Mouse (Mus musculus): Measurements from ENCODE around the gene Rpgrip1l. TPM values are rescaled to one million over a fixed set of nuclear protein-coding genes. Genes with fewer than 3 reads are reported as not detected.

Rpgrip1l gene
- total RNA-seq, 4 experiments from 2014 or later, result 20.9 to 27.3 (median 23.2) TPM

DNA sequence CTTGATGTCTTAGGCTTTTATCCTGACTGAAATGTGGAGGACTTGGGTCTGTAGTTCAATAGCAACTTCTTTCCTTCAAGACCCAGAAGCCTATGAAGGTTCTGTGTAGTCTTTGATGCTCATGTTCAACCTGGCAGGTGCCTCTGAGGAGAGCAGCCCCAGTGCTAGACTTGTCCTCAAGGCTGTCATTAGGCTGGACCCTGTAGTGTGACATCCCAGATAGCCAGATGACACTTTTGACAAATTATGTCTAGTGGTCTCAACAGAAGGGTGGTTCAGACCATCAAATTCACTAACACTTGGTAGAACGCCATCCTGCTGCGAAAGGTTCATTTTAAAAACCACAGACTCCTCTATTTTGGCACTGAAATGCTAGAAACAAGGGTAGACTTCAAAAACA lies 100.1 kb downstream of the Rpgrip1l start:
- DNase-seq (ENCODE audit: low spot score in 2 of 2), result no peak

DNA sequence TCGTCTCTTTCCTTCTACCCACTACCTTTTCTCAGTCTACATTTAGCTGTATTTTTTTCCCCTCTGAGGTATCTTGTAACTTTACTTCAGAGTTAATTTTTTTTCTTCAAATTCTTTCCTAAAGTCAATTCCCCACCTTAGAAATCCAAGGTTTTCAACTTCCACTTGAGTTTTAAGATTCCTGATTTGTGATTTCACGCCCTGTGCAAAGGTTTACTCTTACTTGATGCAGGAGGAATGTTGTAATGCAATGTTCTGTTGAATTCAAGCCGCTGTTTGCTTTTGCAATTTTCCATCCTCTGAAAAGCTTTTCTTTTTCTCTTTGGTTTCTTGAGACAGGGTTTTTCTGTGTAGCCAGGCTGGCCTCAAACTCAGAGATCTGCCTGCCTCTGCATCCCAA lies 103.4 kb downstream of the Rpgrip1l start:
- no peak for DNase-seq (ENCODE audit: low spot score in 2 of 2)

DNA sequence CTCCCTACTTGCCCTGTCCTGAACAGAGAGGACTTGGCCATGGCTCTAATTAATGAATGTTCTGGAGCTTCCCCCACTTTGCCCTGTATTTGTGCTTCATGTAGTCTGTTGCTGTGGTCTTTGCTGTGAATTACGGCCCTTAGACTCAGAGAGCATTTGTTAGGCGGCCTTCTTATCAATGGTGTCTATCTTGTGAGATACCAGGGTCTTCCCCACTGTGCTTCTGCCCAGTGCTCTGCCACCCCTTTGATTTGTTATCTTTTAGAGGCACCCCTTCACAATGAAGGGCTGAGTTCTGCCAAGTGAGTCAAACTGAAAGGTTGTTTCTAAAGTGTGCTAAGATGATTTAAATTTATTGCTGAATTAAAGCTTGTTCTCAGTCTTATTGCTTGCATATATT lies 105.4 kb downstream of the Rpgrip1l start:
- DNase-seq (ENCODE audit: low spot score in 2 of 2), result no peak

DNA sequence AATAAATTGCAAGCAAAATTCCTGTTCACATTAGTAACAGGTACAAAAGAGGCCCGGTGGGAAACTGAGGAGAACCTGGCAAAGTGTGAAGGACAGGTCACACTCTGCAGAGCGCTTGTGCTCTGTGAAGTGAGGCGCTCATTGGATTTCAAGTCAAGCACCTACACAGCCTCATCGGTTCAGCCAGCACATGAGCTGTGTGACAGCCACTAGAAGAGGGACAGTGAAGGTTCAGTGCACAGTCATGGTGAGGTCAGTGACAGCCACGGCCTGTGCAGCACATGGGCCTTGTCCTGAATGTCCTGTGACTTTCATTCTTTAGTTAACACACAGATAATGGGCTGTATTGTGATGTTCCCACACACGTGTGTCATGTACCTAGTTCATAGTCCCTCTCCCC lies 107.2 kb downstream of the Rpgrip1l start:
- no peak for DNase-seq (ENCODE audit: low spot score in 2 of 2)

DNA sequence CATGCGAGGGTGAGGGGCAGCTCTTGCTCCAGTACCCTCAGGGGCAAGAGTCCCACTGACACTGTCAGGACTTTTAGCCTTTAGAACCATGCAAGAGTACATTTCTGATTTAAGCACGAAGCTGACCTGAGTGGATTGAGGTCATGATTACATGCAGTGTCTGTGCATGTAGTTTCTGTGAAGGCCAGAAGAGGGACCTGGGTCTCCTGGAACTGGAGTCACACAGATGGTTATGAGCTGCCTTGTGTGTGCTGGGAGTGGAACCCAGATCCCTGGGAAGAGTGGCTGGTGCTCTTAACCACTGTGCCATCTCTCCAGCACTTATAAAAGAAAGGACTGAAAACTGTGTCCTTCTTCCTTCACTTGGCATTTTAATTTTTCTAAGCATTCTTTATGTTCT lies 111.9 kb downstream of the Rpgrip1l start:
- DNase-seq (ENCODE audit: low spot score in 2 of 2), result no peak

DNA sequence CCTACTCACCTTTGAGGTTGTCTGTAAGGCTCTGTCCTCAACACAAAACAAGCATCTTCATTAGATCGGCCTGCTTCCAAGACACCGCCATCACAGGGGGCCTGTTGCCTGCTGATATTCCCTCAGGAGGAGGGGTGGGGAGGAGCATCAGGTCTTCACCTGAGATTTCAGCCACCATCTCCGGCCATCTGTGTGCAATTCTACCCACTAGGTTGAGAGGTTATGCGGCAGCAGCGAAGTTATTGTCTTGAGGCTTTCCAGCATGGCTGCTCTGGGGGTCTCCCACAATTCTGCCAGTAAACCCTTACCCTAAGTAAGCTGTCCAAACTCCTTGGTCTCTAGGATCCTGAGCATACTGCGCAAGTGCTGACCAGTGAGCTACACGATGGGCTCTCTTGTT lies 113.2 kb downstream of the Rpgrip1l start, which contains the start of gene Aktip:
Aktip (minus strand) TSS at position 101 of the 400 bp plus-strand sequence.
- DNase-seq (ENCODE audit: low spot score in 2 of 2), result no peak

DNA sequence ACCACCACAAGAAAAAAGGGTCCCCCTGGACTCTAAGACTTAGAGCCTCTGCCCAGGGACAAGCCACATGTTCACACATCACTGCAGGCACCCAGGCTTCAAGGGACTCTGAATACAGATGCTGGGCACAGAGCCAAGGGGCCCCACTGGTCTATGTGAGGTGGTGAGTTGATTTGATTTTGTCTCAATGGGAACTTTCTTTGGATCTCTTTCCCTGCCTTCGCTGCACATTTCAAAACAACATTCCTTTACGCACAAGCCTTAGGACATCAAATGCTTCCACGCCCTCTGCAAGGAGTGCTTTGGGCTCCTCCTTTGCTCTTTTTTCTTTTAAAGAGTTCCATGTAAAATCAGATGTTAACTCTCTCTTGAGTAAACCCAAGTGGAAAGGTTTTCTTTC lies 115.0 kb downstream of the Rpgrip1l start:
- no peak for DNase-seq (ENCODE audit: low spot score in 2 of 2)

DNA sequence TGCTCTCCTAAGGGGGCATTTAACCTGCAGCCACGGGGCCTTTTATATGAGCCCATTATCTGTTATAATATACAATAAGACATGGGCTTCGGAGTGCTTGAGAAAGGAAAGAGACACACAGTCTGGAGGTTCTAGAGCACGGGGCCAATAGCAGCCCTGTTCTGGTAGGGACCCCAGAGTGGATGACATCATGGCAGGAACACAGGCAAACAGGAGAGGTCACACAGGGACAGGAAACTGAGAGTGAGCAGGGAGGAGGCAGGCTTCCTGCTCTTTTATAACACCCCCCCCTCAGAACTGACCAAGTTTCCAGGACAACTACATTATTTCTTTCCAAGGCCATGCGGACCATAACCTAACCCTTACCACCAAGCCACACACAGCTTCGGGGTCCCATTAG lies 115.8 kb downstream of the Rpgrip1l start:
- no peak for DNase-seq (ENCODE audit: low spot score in 2 of 2)

DNA sequence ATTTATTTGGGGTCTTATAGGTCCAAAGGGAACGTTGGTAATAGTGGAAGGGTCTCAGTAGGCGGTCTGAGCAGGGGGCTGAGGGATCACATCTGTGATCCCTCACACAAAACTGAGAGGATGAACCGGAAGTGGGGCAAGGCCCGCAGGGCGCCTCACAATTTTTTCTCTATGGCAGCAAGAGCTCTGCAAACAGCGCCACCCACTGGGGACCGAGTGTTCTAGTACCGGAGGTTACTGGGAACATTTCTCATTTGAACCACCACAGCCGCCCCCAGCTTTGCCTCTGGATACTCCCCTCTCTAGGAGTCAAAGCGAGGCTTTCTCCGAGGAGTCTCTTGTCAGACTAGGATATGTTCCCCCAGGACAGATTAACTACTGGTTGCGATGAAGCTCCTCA lies 116.4 kb downstream of the Rpgrip1l start:
- DNase-seq (ENCODE audit: low spot score in 2 of 2), result no peak

DNA sequence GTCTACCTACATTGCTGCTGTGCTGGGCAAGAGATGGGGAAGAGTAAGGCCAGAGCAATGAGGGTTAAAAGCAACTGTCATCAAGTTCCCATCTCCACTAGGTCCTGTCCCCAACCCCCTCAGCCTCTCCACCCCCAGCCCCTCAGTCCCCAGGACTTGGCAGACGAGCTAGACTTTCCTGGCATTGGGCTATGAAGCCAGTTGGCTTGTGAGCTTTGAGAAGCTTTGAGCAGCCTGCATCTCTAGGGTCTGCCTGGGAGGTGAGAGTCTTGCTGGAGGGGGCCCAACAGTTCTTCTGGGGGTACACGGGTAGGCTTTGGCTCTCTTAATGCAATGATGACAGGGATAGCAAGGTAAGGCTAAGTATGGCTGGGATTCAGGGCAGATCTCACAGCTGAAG lies 119.0 kb downstream of the Rpgrip1l start:
- no peak for DNase-seq (ENCODE audit: low spot score in 2 of 2)

DNA sequence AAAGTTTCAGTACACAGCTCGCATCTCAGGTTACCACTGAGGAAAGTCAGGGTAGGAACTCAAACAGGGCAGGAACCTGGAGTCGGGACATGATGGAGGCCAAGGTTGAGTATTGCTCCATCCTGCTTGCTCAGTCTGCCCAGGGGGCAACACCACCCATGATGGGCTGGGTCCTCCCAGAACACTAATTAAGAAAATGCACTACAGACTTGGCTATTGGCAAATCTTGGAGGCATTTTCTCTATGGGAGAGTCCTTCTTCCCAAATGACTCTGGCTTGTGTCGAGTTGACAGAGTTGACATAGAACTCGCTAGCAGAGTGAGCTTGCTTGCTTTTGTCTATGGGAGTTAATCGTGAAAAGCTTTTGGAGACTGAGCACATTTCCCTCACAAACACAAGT lies 120.1 kb downstream of the Rpgrip1l start:
- no peak for DNase-seq (ENCODE audit: low spot score in 2 of 2)

DNA sequence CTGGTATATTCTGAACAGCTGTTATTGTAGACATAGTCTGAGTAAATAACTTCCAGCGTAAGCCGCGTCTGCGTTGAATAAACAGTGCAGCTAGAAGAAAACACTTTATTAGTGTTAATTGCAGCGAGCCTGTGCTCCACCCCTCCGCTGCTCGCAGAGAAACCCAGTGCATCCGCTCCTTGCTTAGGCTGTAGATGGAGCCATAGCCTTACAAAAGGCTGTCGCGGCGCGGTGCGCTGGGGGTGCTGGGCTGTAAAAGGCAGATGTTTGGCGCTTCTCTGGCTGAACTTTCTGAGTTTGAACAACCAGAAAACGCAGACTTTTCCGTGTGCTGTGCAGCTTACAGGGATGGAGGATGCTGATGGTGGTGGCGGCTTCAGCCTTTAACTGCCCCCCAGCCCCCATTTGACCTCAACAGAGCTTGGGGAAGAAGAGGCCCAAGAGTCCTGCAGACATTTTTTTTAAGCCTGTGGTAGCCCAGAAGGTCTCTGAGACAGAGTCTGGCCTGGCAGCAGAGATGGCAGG lies 122.2 kb downstream of the Rpgrip1l start:
- DNase-seq (ENCODE audit: low spot score in 2 of 2), result peak in 1 of 2 experiments; percentile 60

DNA sequence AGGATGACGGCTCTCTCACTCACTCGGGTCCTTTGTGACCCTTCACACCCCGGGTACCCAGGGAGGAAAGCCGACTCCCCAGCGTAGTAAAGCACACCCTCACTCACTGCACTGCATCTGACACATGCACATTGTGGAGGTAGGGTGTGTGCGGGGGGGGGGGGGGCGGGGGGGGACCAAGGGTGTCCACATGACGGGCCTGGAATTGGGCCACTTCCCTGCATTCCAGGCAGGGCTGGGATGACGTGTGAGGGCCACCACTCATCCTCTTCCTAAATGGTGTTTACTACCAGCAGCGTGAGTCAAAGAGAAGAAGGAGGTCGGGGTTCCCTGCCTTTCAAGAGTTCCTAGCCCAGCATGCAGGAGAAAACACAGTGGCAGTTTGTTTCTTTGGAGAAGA lies 124.9 kb downstream of the Rpgrip1l start:
- DNase-seq (ENCODE audit: low spot score in 2 of 2), result no peak

DNA sequence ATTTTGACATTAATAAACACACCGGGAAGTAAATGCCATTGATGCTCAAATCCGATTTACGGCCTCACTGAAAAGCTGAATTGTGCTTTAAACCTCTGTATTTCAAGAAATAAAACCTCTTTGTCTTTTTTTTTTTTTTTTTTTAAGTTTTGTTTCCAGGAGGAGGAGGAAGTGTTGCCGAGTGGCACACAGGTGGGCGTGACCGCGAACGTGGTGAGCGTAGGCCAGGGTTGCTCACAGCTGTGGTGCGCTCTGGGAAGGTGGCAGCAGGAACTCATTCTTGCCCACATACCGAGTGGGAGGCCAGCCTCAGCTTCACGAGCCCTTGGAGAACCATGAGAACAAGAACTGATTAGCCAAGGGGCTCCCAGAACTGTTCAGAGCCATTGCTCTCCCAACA lies 126.7 kb downstream of the Rpgrip1l start:
- no peak for DNase-seq (ENCODE audit: low spot score in 2 of 2)

DNA sequence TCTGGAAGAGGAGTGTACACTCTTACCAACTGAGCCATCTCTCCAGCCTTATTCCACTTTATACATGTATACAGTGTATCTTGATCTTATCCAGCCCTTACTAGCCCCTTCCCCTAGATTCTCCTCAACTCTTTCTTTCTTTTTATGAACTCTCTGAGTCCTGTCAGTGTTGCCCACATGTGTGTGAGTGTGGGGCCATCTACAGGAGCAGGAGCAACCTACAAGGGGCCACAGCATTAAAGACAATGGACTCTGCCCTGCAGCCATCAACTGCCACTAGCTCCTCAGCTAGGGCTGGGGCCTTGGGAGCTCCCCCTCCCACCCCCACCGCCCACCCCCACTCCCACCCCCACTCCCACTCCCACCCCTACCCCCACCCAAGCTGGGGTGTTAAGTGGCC lies 135.4 kb downstream of the Rpgrip1l start:
- no peak for DNase-seq (ENCODE audit: low spot score in 2 of 2)

DNA sequence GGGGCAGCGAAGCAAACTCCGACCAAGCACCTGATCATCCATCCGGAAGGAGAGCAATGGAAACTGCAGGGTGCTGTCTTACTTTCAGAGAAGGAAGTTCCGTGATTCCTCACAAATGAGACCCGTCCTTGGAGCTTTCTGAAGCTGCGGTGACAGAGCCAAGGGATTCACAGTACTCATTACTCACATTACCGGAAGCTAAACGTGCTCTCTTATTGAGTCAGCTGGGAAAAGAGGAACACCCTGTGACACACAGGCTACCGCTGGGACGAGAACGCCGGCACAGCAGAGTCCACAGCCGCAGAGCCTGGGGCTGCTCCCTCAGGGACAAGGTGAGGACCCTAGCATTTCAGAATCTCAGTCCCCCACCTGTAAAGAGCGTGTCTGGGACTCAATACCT lies 136.9 kb downstream of the Rpgrip1l start:
- no peak for DNase-seq (ENCODE audit: low spot score in 2 of 2)

DNA sequence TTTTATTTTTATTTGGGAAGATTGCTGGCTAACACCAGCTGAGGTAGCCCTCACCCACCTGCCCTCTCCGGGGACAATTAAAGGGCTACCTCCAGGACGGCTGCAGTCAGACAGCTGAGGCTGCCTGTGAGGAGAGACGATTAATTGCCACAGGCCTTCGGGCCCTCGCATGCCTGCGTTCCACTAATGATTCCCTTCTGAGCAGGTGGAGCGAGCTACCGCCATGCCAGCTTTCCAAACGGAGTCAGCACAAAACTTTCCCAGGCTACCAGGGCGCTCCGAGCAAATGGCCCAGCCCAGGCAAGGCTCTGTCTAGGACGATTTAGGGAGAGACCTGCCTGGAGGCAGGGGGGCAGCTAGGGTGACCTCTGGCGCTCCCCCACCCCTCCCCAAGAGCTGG lies 141.5 kb downstream of the Rpgrip1l start:
- no peak for DNase-seq (ENCODE audit: low spot score in 2 of 2)

DNA sequence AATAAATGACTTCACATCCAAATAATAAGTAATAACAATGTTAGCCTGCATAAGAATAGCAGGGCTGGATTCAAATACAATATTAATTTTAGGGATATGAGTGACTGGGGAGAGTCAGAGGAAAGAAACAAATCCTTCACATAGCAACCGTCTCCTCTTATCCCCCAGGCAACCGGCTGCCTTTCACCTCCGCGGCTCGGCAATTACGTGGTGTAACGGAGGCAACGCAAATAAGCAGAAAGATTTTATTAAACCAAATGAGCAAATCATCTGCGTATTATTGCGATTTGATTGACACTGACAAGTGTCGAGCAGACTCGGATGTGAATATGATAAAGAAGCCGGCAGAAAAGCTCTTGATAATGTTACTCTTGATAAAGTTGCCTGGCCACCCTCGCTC lies 142.1 kb downstream of the Rpgrip1l start:
- peak; percentile 29 to 37 for DNase-seq (ENCODE audit: low spot score in 2 of 2)

DNA sequence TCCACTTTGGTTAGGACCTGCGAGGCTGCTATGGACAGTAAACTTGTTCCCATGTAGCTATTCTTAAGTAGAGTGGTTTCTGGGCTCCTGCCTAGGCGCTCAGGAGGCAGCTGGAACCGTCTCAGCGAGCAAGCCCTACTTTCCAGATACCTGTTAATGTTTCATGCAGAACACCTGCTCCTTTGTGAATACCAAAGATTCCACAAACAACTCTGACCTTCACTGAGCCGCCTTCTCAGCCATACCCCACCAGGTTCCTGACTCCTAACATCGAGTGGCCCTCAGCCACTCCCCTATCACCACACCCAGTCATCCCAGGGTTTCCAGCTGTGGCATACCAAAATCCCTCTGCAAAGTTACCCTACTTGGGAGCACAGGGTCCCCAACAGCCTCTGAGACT lies 142.9 kb downstream of the Rpgrip1l start:
- no peak for DNase-seq (ENCODE audit: low spot score in 2 of 2)

Other genes with a start within 250 kb of the Rpgrip1l start
- gene Rbl2, start 243.2 kb downstream of the Rpgrip1l start, total RNA-seq (2022), result 10 to 100 TPM; 38.3 to 45.0 (median 42.1) TPM
- gene Aktip, start 113.3 kb downstream of the Rpgrip1l start, total RNA-seq (2022), result 100 to 1,000 TPM in 1 of 4 experiments, 10 to 100 TPM in 3; 98.6 to 105 (median 99.4) TPM
- 100 to 1,000 TPM; 143 to 151 (median 148) TPM for gene Fto, start 263 bp upstream of the Rpgrip1l start, total RNA-seq (2022)